Mouse (Mus musculus): ENCODE data around the gene Lrrtm3.

Lrrtm3 gene

DNA sequence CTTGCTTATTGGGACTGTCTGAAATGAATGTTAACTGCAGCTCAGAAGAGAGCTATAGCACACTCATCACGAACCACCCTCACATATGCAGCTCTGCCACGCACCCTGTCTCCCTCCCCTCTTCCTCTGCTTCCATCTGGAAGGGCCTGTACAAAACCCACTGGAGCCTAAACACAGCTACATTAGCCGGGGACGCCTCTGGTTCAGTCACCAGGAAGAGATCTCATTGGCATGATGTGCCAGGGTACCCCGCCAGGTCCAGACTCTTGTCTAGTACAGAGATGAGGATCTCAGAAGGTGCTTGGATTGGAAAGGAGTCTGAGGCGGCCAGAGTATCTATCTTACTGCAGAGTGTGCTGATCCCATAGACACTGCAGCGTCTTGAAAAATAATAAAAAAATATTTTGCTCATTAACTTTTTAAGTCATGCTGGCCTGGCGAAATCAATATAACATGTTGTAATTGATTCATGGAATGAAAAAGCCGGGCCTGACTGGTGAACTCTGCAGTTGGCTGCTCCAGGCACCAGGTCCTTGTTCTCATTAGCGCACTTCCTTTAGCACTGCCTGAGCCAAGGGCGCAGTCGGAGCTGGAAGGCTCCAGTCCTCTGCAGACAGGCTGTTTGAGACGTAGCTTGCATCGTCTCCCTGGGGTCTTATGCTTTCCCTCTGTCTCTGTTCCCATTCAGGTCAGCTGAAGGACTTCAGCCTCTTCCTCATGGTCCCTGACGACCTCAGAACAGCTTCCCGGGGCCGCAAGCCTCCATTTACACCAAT lies 50.1 kb downstream of the Lrrtm3 start:
- peak; percentile 92 for DNase-seq

DNA sequence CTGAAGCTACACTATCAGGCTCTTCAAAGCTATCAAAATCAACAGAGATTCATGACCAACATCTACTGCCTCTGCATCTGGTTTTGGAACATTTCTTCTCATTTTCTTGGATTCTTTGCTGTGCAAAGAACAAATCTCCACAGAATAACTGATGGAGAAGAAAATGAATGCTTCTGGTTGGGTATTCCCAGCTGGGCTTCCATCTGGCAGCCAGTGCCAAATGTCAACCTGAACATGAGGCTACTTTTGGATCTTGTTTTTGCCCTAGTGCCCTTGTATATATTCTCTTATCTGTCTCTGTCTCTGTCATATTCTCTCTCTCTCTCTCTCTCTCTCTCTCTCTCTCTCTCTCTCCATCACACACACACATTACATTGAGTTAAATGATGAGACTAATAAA lies 59.2 kb downstream of the Lrrtm3 start:
- DNase-seq = peak; percentile 48

DNA sequence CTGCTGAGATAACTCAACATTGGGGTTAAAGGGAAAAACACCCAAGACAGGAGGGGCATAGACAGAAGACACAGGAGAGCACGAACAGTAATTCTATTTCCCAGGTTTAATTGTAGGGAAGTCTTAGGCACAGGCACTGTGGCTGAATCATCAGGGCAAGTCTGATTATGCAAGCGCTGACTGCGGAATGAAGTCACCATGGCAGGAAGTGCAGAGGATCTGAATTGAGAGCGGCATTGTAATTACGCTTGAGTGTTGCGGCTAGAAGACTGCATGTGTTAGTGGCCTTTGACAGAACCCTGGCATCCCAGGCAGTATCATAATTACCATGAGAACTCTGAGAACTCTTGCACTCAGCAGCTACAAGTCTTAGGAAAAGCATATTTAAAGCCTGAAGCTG lies 66.7 kb downstream of the Lrrtm3 start:
- peak; percentile 37 for DNase-seq

- no peak for DNase-seq
Measured at GRCm38 (mm10) chr10:64020347-64020746, 69.7 kb downstream of the Lrrtm3 start.

- DNase-seq = no peak
Measured at GRCm38 (mm10) chr10:64001996-64002395, 88.1 kb downstream of the Lrrtm3 start.

GRCm38 (mm10) chr10:64001531-64001930 lies 88.5 kb downstream of the Lrrtm3 start:
- no peak for DNase-seq

- no peak for DNase-seq
Measured at GRCm38 (mm10) chr10:63994251-63994650, 95.8 kb downstream of the Lrrtm3 start.

DNA sequence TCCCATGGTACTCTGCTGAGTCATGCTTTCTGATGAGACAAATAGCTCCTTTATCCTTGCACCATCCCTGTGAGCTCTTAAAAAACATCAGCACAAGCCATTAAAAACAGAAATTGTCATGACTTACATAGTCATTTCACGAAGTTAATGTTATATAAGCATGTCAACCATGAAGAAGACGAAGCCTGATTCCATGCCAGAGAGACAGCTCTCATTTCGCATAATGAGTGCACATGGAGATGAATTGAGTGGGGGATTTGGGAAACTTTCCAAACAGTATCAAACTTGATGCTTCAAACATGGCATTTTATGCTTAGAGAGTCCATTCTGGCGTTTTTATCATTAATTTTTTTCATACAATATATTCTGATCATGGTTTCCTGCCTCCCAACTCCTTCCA lies 104.5 kb downstream of the Lrrtm3 start:
- DNase-seq = no peak

- no peak for DNase-seq
Measured at GRCm38 (mm10) chr10:63979410-63979809, 110.7 kb downstream of the Lrrtm3 start.

- no peak for DNase-seq
Measured at GRCm38 (mm10) chr10:63978969-63979368, 111.1 kb downstream of the Lrrtm3 start.

GRCm38 (mm10) chr10:63978535-63978934 lies 111.5 kb downstream of the Lrrtm3 start:
- DNase-seq = no peak

DNA sequence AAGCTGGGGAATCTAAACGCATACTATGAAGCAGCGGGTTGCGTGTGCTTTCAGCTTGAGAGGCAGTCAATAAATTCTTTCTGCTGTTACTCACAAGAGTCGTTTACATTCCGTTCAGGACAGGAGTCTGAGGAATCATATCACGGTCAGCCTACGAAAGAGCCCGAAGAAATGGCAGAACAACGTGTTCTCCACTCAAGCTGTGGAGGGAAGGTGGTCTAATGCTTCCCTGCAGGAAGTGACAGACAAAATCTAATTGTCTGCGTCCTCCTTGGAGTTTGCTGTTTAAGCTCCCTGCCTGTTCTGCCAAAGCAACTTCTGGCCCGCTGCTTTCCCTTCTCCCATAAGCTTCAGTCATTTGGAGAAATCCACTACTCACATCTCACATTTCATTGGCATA lies 112.0 kb downstream of the Lrrtm3 start:
- no peak for DNase-seq

GRCm38 (mm10) chr10:63972300-63972699 lies 117.8 kb downstream of the Lrrtm3 start:
- DNase-seq = no peak

GRCm38 (mm10) chr10:63954308-63954930 lies 135.7 kb downstream of the Lrrtm3 start:
- peak; percentile 61 for DNase-seq

GRCm38 (mm10) chr10:63951481-63951880 lies 138.6 kb downstream of the Lrrtm3 start:
- no peak for DNase-seq

GRCm38 (mm10) chr10:63950867-63951266 lies 139.2 kb downstream of the Lrrtm3 start:
- DNase-seq = no peak

GRCm38 (mm10) chr10:63947266-63947665 lies 142.8 kb downstream of the Lrrtm3 start:
- DNase-seq = peak; percentile 67

DNA sequence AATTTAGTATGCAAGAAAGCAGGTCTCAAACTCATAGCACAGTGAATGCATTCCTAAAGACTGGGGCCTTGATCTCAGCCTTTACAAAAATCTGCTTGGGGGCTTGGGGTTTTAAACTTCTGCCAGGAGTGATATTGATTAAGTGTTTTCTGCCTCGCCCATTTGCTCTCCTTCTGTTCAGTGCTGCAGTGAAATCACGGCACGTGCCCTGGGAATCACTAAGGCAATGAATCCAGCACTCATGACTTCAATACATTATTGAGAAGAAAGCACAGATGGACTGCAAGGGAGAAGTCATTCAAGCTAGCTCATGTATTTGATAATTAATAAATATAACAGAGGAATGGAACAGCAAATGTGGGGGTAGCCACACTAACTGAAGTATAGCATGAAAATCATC lies 144.5 kb downstream of the Lrrtm3 start:
- DNase-seq = no peak

GRCm38 (mm10) chr10:63933946-63934345 lies 156.1 kb downstream of the Lrrtm3 start:
- DNase-seq = peak; percentile 49

GRCm38 (mm10) chr10:63927334-63927733 lies 162.7 kb downstream of the Lrrtm3 start, which contains the start of gene Gm10118:
Gene Gm10118 (minus strand): TSS chr10:63927434.
- no peak for DNase-seq

DNA sequence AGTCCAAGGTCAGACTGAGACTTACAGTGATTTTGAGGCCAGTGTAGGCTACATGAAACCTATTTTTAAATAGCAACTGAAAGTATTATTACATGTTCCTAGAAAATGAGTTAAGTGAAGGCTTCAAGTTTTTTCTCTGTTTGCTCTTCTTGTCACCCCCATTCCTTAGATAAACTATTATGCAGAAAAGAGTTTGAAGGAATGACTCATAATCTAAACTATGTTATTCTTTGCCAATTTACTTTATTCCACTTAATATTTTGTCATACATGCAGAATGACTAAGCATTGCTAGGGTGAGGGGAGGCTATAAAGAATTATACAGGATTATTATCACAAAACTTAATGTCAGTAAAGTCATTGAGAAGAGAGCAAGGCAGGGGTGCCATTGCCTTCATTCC lies 181.2 kb downstream of the Lrrtm3 start:
- DNase-seq = no peak

DNA sequence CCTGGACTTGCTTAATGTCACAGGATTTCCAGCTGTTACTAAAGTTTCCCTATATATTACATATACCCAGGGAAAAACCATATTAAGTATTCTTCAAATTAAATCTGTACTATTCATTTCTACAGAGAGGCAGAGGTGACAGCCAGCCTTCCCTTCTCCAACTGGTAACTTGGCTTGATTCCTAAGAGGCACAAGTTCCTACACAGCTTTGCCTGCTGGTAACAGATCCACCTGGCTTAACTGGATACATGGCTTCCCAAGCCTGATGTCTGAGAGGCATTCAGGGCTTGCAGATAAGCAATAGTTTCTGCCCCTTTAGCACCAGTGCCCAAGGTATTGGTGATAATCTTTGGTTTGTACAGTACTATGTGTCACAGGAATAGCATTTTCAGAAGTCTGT lies 190.2 kb downstream of the Lrrtm3 start:
- peak; percentile 7 for DNase-seq

- no peak for DNase-seq
Measured at GRCm38 (mm10) chr10:63894612-63895011, 195.5 kb downstream of the Lrrtm3 start.

DNA sequence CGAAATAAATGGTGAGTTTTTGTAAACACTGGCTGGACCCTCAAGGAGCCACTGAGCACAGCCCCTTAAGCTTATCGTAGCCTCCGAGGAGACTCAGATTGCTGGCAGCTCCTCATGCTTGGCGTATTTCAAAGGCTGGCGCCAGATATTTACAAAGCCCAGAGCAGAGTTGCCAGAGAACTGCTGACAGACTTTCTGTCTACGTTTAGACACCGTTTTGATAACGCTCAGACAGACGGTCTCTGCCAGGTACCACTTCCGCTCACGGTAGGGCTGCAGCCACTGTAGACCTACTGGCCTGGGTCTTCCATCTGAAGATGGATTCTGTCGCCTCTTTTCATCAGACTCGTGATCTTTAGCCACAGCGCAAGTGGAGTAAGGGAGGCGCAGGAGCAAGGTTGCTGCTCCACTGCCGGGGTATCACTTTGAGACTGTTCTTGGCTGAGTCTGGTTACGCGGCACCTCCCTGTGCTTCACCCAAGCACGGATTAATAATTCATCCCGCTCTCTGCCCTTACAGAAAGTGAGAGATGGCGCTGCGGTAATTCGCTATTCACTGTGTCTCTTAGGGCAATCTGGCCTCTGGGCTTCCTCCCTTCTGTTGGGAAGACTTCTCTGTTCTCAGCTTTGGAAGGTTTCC lies 203.5 kb downstream of the Lrrtm3 start:
- peak; percentile 30 for DNase-seq

Data from cerebellum, adult 9-11 months (tissue).